Mouse (Mus musculus) lung, postnatal 0 days (tissue): Measurements from ENCODE around the gene Hectd1.
A peak's percentile ranks its signal among the peaks of the same experiment; 100 is the strongest.

Experiments
- CTCF ChIP-seq: IDR thresholded peaks from 2 replicates; pipeline ENCODE4 v1.5.1; 2016; ENCODE audit warnings: antibody characterized with exemption, mild to moderate bottlenecking
- EP300 ChIP-seq: IDR thresholded peaks from 2 replicates; pipeline ENCODE4 v1.6.1; 2016; ENCODE audit warnings: antibody characterized with exemption, mild to moderate bottlenecking, control low read depth

DNA sequence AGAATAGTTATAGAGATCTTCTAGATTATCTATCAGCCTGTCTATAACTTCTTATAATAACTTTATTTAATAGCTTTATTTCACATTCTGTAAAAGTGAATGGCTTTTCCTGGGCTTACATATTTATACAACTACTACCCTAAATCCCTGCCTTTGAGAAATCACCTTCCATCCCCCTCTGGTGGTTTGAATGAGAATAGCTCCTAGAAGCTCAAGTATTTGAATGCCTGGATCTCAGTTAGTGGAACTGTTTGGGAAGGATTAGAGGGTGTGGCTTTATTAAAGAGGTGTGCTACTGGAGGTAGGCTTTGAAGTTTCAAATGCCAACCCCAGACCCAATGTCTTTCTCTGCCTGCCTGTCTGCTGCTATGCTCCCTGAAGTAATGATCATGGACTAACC, 127.6 kb downstream of the Hectd1 start:
- peak; percentile 45 for TF ChIP-seq CTCF
- TF ChIP-seq EP300 = no peak
